ENCODE assay signal across 8 mouse cellular contexts in genomic region chr4:94978590-94979499, GRCm38 (mm10). TPM values are rescaled to one million over a fixed set of nuclear protein-coding genes. Genes with fewer than 3 reads are reported as not detected.
DNase-seq lines count a peak whose midpoint lies in the region; ATAC-seq lines count a peak whose summit lies in the region.

Mysm1 (minus strand) TSS chr4:94979100.

- H3K4me1 ChIP-seq in brown adipose tissue, adult 24 weeks (ENCODE audit: control insufficient read depth, insufficient read depth, insufficient read length, low read length), result peaks cover 5% of the 10 kb centered on the region; the same call in 1 of the 2 replicates
- peaks cover 18% of the 10 kb centered on the region for H3K4me1 ChIP-seq in heart, embryonic 13.5 days
- peaks cover 21% of the 10 kb centered on the region for H3K4me1 ChIP-seq in liver, embryonic 12.5 days
- peaks cover 12% of the 10 kb centered on the region for H3K4me1 ChIP-seq in stomach, embryonic 15.5 days

- H3K27ac ChIP-seq in brown adipose tissue, adult 24 weeks (replicated peaks; ENCODE audit: low read depth, low read length), result peak within 1 kb of the TSS; percentile 84
- peak within 1 kb of the TSS; percentile 78 for H3K27ac ChIP-seq in heart, embryonic 13.5 days (replicated peaks)
- peak within 1 kb of the TSS; percentile 72 for H3K27ac ChIP-seq in liver, embryonic 12.5 days
- peak within 1 kb of the TSS; percentile 85 for H3K27ac ChIP-seq in stomach, embryonic 15.5 days

- peak within 1 kb of the TSS; percentile 90 for H3K4me2 ChIP-seq in heart, embryonic 13.5 days
- peak within 1 kb of the TSS; percentile 82 for H3K4me2 ChIP-seq in liver, embryonic 12.5 days
- peak within 1 kb of the TSS; percentile 76 for H3K4me2 ChIP-seq in stomach, embryonic 15.5 days

- no peaks in the 10 kb centered on the region for H3K9me3 ChIP-seq in heart, embryonic 13.5 days
- no peaks in the 10 kb centered on the region for H3K9me3 ChIP-seq in liver, embryonic 12.5 days (replicated peaks)
- H3K9me3 ChIP-seq in stomach, embryonic 15.5 days, result no peaks in the 10 kb centered on the region

- H3K36me3 ChIP-seq in heart, embryonic 13.5 days, result peaks cover 22% of the 10 kb centered on the region
- H3K36me3 ChIP-seq in liver, embryonic 12.5 days, result peaks cover 21% of the 10 kb centered on the region
- H3K36me3 ChIP-seq in stomach, embryonic 15.5 days, result 0 out of 2 replicates have a peak, but pooled peaks cover 4% of the 10 kb centered on the region

- no peaks in the 10 kb centered on the region for H3K27me3 ChIP-seq in heart, embryonic 13.5 days (replicated peaks)
- no peaks in the 10 kb centered on the region for H3K27me3 ChIP-seq in liver, embryonic 12.5 days (replicated peaks)
- no peaks in the 10 kb centered on the region for H3K27me3 ChIP-seq in stomach, embryonic 15.5 days (replicated peaks)

- peak within 1 kb of the TSS; percentile 92 for H3K9ac ChIP-seq in heart, embryonic 13.5 days
- peak within 1 kb of the TSS; percentile 83 for H3K9ac ChIP-seq in liver, embryonic 12.5 days
- peak within 1 kb of the TSS; percentile 82 for H3K9ac ChIP-seq in stomach, embryonic 15.5 days

- H3K4me3 ChIP-seq in brown adipose tissue, adult 24 weeks (ENCODE audit: insufficient read depth, low read depth, low read length), result peak within 1 kb of the TSS; percentile 97
- H3K4me3 ChIP-seq in heart, embryonic 13.5 days, result peak within 1 kb of the TSS; percentile 84
- H3K4me3 ChIP-seq in liver, embryonic 12.5 days, result peak within 1 kb of the TSS; percentile 92
- H3K4me3 ChIP-seq in stomach, embryonic 15.5 days (replicated peaks), result peak within 1 kb of the TSS; percentile 80

- ATAC-seq in heart, embryonic 13.5 days (ENCODE audit: extremely low read depth, insufficient number of reproducible peaks, low FRiP score, low TSS enrichment), result peak; percentile 97
- peak; percentile 100 for ATAC-seq in liver, embryonic 12.5 days
- peak; percentile 100 for ATAC-seq in stomach, embryonic 15.5 days (ENCODE audit: insufficient read depth, low FRiP score, low read depth)

- peak; percentile 97 for DNase-seq in CD4-positive, CD25-positive, alpha-beta regulatory T cell, adult 2 months (ENCODE audit: low read depth, low spot score)
- DNase-seq in fat pad, adult 2 months (ENCODE audit: extremely low read depth, low read depth, low spot score), result peak; percentile 5
- peak; percentile 97 for DNase-seq in kidney, postnatal 10 days
- DNase-seq in natural killer cell, adult 2 months (ENCODE audit: low spot score in 2 of 2), result peak; percentile 93 to 96

- under 1% methylated on average over 69 of the region's 69 CpGs for WGBS in heart, embryonic 13.5 days
- WGBS in liver, embryonic 12.5 days (ENCODE audit: insufficient replicate concordance), result under 1% methylated on average over 69 of the region's 69 CpGs
- under 1% methylated on average over 69 of the region's 69 CpGs for WGBS in stomach, embryonic 15.5 days

RNA-seq across cellular contexts. Expression of gene Mysm1, which starts in this region (rescaled TPM):
- 8.2 and 9.8 TPM in 2 replicates for polyA plus RNA-seq in brown adipose tissue, adult 24 weeks (2012; ENCODE audit: insufficient read depth, insufficient read length, missing spikeins)
- polyA plus RNA-seq in heart, embryonic 13.5 days (2015; fragmentation: Nextera tagmentation; extraction: Ambion mirVana), result 17.5 and 17.7 TPM in 2 replicates
- polyA plus RNA-seq in liver, embryonic 12.5 days (2016; fragmentation: Nextera tagmentation; extraction: Ambion mirVana), result 14.9 and 16.2 TPM in 2 replicates
- 30.9 and 31.9 TPM in 2 replicates for polyA plus RNA-seq in stomach, embryonic 15.5 days (2015; fragmentation: Nextera tagmentation; extraction: Ambion mirVana)

Comparison
In these comparisons a context has a peak if more than half of its experiments do, and no peak if none do; other contexts are left out.
1. Peak in every context shown above with its lines: DNase-seq, ATAC-seq, H3K4me3 ChIP-seq and H3K27ac ChIP-seq.
2. DNase-seq: peak in every context shown above with its lines; median percentile 97 in CD4-positive, CD25-positive, alpha-beta regulatory T cell, adult 2 months; 97 in kidney, postnatal 10 days; 94 in natural killer cell, adult 2 months; 5 in fat pad, adult 2 months.